Mouse (Mus musculus) ovary, postnatal 14 days (tissue): ENCODE measurements around the gene Gm9857.

Source experiments
- DNase-seq: peaks from one replicate; pipeline ENCODE4 v3.0.0; 2022; ENCODE audit warnings: low spot score

Gm9857 gene

GRCm38 (mm10) chr3:108925677-108926076 is 14.6 kb downstream of the Gm9857 start:
- DNase-seq = no peak

GRCm38 (mm10) chr3:108921822-108922221 is 18.4 kb downstream of the Gm9857 start:
- no peak for DNase-seq

- no peak for DNase-seq
Measured at GRCm38 (mm10) chr3:108920442-108921070, 19.7 kb downstream of the Gm9857 start.

GRCm38 (mm10) chr3:108918852-108919251 is 21.4 kb downstream of the Gm9857 start:
- DNase-seq = no peak

DNA sequence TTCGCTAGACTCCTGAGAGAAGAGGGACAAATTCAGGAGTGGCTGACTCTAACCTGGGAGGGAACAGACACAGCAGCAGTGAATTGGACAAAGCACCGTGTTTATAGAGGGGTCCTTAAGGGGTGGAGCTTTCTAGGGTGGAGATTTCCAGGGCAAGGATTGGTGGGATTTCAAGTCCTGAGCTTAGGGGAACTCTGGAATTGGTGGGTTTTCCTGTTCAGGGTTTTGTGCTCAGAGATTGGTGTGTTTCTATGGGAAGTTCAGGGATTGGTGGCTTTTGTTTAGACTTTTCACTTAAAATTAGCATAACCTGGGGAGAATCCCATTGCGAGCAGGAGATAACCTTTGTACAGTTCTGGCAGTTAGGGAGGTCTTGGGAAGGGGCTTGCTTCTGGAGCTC is 22.3 kb downstream of the Gm9857 start:
- no peak for DNase-seq

DNA sequence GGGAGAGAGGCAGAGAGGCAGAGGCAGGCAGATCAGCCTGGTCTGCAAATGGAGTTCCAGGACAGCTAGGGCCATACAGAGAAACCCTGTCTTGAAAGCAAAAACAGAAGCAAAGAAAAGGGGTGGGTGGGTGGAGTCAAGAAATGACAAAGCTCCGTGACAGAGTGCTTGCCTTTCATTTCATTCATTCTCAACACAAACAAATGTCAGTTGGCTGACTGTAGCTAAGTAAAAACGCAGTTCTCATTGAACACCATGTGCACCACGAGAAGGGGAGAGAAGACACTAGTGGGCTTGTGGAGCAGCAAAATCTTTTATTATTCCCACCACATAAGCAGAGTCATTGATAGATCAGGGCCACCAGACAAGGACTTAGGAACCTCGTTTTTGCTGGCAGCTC is 23.4 kb downstream of the Gm9857 start:
- DNase-seq = no peak

- DNase-seq = no peak
Measured at GRCm38 (mm10) chr3:108915999-108916398, 24.2 kb downstream of the Gm9857 start.

GRCm38 (mm10) chr3:108911548-108912413 is 28.5 kb downstream of the Gm9857 start, which contains the start of gene Prpf38b:
TSS of gene Prpf38b (minus strand) at chr3:108911727.
- DNase-seq = peak; percentile 90

DNA sequence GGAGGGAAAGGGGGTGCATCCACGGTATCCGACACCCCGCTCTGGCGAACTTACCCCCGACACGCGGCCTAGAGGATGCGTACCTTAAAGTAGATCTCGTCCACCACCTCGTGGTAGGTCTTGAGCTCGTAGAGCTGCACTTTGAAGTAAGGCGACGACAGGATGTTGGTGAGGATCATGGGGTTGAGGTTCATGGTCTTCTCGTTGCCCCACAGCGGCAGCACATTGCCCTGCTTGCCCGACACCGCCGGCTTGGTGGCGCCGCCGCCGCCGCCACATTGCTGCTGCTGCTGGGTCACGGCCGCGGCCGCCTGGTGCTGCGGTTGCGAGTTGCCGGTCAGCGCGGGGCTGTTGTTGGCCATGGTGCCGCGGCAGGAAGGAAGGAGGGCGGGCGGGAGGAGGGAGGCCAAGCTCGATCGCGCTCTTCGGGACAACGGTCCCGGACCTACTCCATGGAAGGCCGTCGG is 29.1 kb downstream of the Gm9857 start:
- peak; percentile 45 for DNase-seq

GRCm38 (mm10) chr3:108910303-108911080 is 29.8 kb downstream of the Gm9857 start:
- no peak for DNase-seq

GRCm38 (mm10) chr3:108902934-108903333 is 37.3 kb downstream of the Gm9857 start:
- no peak for DNase-seq

DNA sequence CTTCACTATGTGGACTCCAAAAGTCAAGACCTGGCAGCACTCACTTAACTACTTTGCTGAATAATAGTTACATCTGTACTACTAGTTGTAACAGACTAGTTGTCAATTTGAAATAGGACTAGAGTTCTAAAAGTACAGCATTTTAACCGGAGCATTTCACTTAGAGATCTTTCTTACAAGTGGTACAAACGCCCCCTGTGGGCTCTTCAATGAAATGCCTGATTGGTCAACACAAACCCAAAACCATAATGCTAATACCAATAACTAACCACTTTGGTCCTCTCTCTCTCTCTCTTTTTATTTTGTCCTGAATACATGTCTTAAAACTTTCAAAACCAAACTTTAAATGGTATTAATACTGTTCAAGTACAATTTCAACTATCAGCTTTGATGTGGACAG is 38.2 kb downstream of the Gm9857 start:
- DNase-seq = no peak

- no peak for DNase-seq
Measured at GRCm38 (mm10) chr3:108900681-108901080, 39.6 kb downstream of the Gm9857 start.

- no peak for DNase-seq
Measured at GRCm38 (mm10) chr3:108900147-108900546, 40.1 kb downstream of the Gm9857 start.

- no peak for DNase-seq
Measured at GRCm38 (mm10) chr3:108898640-108899039, 41.6 kb downstream of the Gm9857 start.

- no peak for DNase-seq
Measured at GRCm38 (mm10) chr3:108892914-108893313, 47.3 kb downstream of the Gm9857 start.

DNA sequence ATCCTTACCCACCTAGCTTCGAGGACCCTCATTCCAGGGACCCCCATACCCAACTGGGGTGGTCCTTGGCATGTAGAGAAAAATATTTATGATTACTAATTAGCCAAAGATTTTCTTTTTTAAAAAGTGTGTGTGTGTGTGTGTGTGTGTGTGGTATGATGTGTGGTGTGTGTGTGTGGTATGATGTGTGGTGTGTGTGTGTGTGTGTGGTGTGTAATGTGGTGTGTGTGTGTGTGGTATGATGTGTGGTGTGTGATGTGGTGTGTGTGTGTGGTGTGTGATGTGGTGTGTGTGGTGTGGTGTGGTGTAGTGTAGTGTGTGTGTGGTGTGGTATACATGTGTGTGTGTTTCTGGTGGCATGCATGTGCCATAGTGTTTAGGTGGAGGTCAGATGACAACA is 48.2 kb downstream of the Gm9857 start:
- no peak for DNase-seq
